Mouse (Mus musculus) lung, postnatal 0 days (tissue): Measurements from ENCODE around the gene Dock7. TPM values are rescaled to one million over a fixed set of nuclear protein-coding genes. Genes with fewer than 3 reads are reported as not detected.

Experiments used
- ATAC-seq: fragments of 200-750 bp; cut with Nextera tagmentation; 2 replicates; pipeline ENCODE4 v1.8.0; 2017; ENCODE audit warnings: moderate library complexity
- DNase-seq: peaks from one replicate; pipeline ENCODE4 v3.0.0-alpha.2; 2016; ENCODE audit warnings: low spot score
- H3K27ac ChIP-seq: fragments of 300-500 bp; sonication (generic); 2 replicates; pipeline ENCODE4 v1.5.1; 2014; ENCODE audit warnings: antibody characterized with exemption, mild to moderate bottlenecking, low read length, mixed read lengths
- H3K27me3 ChIP-seq: fragments of 300-500 bp; sonication (generic); replicated peaks from 2 replicates; pipeline ENCODE4 v1.6.1; 2014; ENCODE audit warnings: low read length, mixed read lengths; ENCODE audit not compliant: insufficient read depth
- H3K36me3 ChIP-seq: fragments of 300-500 bp; sonication (generic); 2 replicates; pipeline ENCODE4 v1.6.1; 2014; ENCODE audit warnings: low read length, mixed read lengths; ENCODE audit not compliant: insufficient read depth
- H3K4me1 ChIP-seq: fragments of 300-500 bp; sonication (generic); 2 replicates; pipeline ENCODE4 v1.6.1; 2014; ENCODE audit warnings: antibody characterized with exemption, low read depth, low read length, mixed read lengths; ENCODE audit not compliant: insufficient read depth
- H3K4me2 ChIP-seq: fragments of 300-500 bp; sonication (generic); replicated peaks from 2 replicates; pipeline ENCODE4 v1.6.1; 2014; ENCODE audit warnings: low read depth, mild to moderate bottlenecking, low read length, moderate library complexity, mixed read lengths
- H3K4me3 ChIP-seq: fragments of 300-500 bp; sonication (generic); 2 replicates; pipeline ENCODE4 v1.5.1; 2014; ENCODE audit warnings: low read depth, low read length
- H3K9ac ChIP-seq: fragments of 300-500 bp; sonication (generic); replicated peaks from 2 replicates; pipeline ENCODE4 v1.6.1; 2014; ENCODE audit warnings: low read depth, mild to moderate bottlenecking
- H3K9me3 ChIP-seq: fragments of 300-500 bp; sonication (generic); 2 replicates; pipeline ENCODE4 v1.6.1; 2016; ENCODE audit warnings: low read length, mixed read lengths
- CTCF ChIP-seq: IDR thresholded peaks from 2 replicates; pipeline ENCODE4 v1.5.1; 2016; ENCODE audit warnings: antibody characterized with exemption, mild to moderate bottlenecking
- EP300 ChIP-seq: IDR thresholded peaks from 2 replicates; pipeline ENCODE4 v1.6.1; 2016; ENCODE audit warnings: antibody characterized with exemption, mild to moderate bottlenecking, control low read depth
- WGBS: fragments of 180-500 bp; shearing (Covaris S2); extraction: QIAGEN DNeasy Blood & Tissue Kit; methylation state at CpG from one replicate; pipeline ENCODE4 v1.1.7; 2014; 5-methylcytosine and 5-hydroxymethylcytosine counted together
- polyA plus RNA-seq: library from polyadenylated mRNA; unstranded; fragments of >200 nt; fragmentation: Nextera tagmentation; extraction: Ambion mirVana; gene quantifications from 2 replicates; pipeline ENCODE4 v1.2.1, GENCODE M21; 2015

Gene Dock7
- polyA plus RNA-seq, 1 experiment from 2014 or later = 20.1 TPM

DNA sequence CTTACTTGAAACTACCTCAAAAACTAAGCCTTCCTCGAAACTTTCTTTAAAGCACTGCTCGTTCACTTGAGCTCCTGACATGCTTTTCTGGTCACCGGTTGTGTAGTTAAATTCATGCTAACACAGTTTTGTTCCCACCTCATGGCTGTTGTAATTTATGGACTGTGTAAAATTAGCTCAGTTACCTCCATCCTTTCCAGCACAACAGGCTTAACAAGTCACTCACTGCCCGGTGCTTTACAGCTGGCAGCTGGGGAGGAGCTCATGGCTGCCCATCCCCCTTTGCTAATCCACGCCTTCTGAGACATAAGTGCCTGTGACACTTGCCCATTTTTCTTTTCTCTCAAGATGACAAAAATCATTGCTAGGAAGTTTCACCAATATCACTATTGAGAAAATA, 56.2 kb downstream of the Dock7 start:
- H3K9me3 ChIP-seq = no peaks in the 10 kb centered on the region
- H3K4me1 ChIP-seq = no peaks in the 10 kb centered on the region
- no peak overlapping the region for H3K4me3 ChIP-seq
- H3K9ac ChIP-seq = no peak overlapping the region
- peaks cover 4% of the 10 kb centered on the region; the same call in 1 of the 2 replicates for H3K36me3 ChIP-seq
- no peak overlapping the region for H3K4me2 ChIP-seq
- peak; percentile 43; the same call in 1 of the 2 replicates for ATAC-seq
- TF ChIP-seq CTCF (no peak), EP300 (no peak)
- no peaks in the 10 kb centered on the region for H3K27me3 ChIP-seq
- no peak overlapping the region for H3K27ac ChIP-seq
- 48% methylated on average over 5 of the region's 5 CpGs for WGBS
- DNase-seq = peak; percentile 10

DNA sequence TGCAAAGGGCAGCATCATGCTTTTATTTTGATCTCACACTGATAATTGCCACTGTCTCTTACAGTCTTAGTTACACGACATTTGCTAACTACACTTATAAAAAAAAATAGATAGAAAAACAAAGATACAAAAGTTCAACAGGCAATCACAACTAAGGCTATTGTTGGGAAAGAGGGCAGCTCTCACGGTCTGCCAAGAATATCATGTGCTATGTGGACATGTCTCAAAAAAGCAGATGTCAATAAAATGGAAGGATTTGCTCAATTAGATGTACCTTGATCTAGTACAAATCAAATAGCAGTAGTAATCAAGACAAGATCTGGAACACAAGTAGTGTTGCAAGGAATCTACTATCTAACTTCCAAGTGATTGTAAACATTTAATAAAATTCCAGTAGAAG, 72.1 kb downstream of the Dock7 start:
- WGBS = 56% methylated on average over 2 of the region's 2 CpGs

DNA sequence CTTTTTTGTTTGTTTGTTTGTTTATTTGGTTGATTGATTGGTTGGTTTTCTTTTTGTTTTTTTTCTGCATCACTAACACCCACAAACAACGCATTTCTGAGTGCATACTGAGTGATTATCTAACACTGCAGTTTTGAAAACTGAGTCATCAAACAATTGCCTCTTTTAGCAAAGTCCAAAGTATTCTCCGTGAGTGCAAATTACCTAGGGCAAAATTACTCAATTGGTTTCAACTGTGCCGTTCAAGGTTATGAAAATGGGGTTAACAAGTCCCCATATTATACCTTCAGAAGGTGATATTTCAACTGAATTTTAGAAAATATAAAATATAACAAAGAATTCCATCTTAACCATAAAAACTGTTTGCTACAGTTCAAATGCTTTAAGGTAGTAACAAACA, 74.2 kb downstream of the Dock7 start:
- no peak overlapping the region for H3K4me3 ChIP-seq
- H3K4me2 ChIP-seq = no peak overlapping the region
- ATAC-seq = no peak
- TF ChIP-seq EP300 (no peak), CTCF (no peak)
- no peak for DNase-seq
- no peaks in the 10 kb centered on the region for H3K4me1 ChIP-seq
- H3K9ac ChIP-seq = no peak overlapping the region
- H3K27me3 ChIP-seq = no peaks in the 10 kb centered on the region
- no peaks in the 10 kb centered on the region for H3K36me3 ChIP-seq
- WGBS = 79% methylated on average over 3 of the region's 3 CpGs
- no peaks in the 10 kb centered on the region for H3K9me3 ChIP-seq
- H3K27ac ChIP-seq = no peak overlapping the region

More for the DNA sequence above, 72.1 kb downstream of the Dock7 start:
- peak; percentile 12 for DNase-seq
- ATAC-seq = no peak
- H3K27me3 ChIP-seq = no peaks in the 10 kb centered on the region
- H3K36me3 ChIP-seq = 0 out of 2 replicates have a peak, but pooled peaks cover 3% of the 10 kb centered on the region
- no peaks in the 10 kb centered on the region for H3K9me3 ChIP-seq
- no peaks in the 10 kb centered on the region for H3K4me1 ChIP-seq
- H3K27ac ChIP-seq = no peak overlapping the region
- H3K4me2 ChIP-seq = no peak overlapping the region
- H3K9ac ChIP-seq = no peak overlapping the region
- no peak overlapping the region for H3K4me3 ChIP-seq
- no peak for TF ChIP-seq CTCF
- TF ChIP-seq EP300 = no peak

DNA sequence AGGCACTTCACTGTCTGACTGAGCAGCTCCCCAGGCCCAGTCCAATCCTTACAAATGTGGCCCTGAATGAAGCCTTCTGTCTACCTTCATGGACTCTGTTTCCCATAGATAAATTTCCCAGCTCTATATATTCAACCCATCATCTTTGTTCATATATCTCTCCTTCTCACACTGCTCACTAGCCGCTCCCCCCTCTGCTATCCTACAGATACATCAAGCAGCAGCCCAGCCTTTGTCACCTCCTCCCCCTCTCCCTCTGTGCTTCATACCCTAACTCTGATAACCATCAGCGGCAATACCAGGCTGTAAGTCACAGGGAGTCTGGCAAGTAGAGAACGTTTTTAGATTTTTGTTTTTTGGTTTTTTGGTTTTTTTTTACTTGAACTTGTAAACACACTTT, 75.9 kb downstream of the Dock7 start:
- no peak overlapping the region for H3K9ac ChIP-seq
- 75% methylated on average over 3 of the region's 3 CpGs for WGBS
- DNase-seq = no peak
- H3K27me3 ChIP-seq = no peaks in the 10 kb centered on the region
- H3K36me3 ChIP-seq = no peaks in the 10 kb centered on the region
- H3K4me1 ChIP-seq = no peaks in the 10 kb centered on the region
- no peak overlapping the region for H3K4me2 ChIP-seq
- H3K9me3 ChIP-seq = no peaks in the 10 kb centered on the region
- H3K27ac ChIP-seq = no peak overlapping the region
- no peak for ATAC-seq
- no peak overlapping the region for H3K4me3 ChIP-seq
- TF ChIP-seq CTCF = no peak
- no peak for TF ChIP-seq EP300

DNA sequence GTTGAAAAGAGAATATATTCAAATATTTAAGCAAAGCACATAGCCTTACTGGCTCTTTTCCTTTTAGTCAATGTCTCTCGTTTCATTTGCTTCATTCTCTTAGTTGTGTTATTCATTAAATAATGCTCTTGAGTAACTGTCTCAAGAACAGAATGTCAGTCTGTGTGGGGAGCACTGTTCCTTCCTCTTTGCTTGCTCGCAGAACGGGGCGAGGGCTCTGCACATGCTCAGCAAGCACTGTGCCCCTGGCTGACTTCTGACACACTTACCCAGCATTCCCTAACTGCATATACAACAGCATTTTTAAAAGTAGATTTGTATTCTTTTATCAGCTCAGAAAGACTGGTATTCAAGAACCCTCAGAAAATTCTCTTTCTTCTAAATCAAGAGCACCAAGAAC, 87.8 kb downstream of the Dock7 start:
- Histone ChIP-seq H3K27ac (no peak overlapping the region), H3K4me1 (no peaks in the 10 kb centered on the region), H3K9me3 (no peaks in the 10 kb centered on the region), H3K9ac (no peak overlapping the region), H3K4me2 (peak overlapping the region; percentile 22), H3K36me3 (no peaks in the 10 kb centered on the region), H3K4me3 (no peak overlapping the region), H3K27me3 (no peaks in the 10 kb centered on the region)
- ATAC-seq (no peak), DNase-seq (peak; percentile 35)
- 54% methylated on average over 4 of the region's 4 CpGs for WGBS
- TF ChIP-seq CTCF (no peak), EP300 (no peak)

DNA sequence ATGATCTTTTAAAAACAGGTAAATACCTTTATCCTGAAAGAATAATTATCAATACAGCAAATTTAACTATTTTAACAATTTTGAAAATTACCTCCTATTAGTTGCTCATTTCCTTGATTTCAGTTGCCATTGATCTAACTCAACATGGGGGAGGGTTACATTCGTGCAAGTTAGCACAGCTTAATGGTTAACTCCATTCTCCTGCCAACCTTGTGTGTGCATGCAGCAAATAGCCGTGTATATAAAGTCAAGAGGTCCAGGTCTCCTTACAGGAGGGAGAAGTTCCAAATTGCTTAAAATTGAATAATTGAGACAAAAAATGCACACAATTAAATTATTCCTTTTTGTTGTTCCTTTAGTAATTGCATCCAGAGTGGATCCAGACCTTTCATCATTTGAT, 90.0 kb downstream of the Dock7 start, which contains the start of gene Angptl3:
TSS of gene Angptl3 (plus strand) at position 269 of the 400 bp plus-strand sequence.
- ATAC-seq (no peak), DNase-seq (peak; percentile 9)
- H3K4me1 ChIP-seq = no peaks in the 10 kb centered on the region
- H3K4me3 ChIP-seq = no peak within 1 kb of the TSS
- no peaks in the 10 kb centered on the region for H3K36me3 ChIP-seq
- WGBS = 65% methylated on average over 2 of the region's 2 CpGs
- H3K9me3 ChIP-seq = no peaks in the 10 kb centered on the region
- no peak within 1 kb of the TSS for H3K27ac ChIP-seq
- H3K9ac ChIP-seq = no peak within 1 kb of the TSS
- TF ChIP-seq EP300 (no peak), CTCF (no peak)
- H3K4me2 ChIP-seq = no peak within 1 kb of the TSS
- H3K27me3 ChIP-seq = no peaks in the 10 kb centered on the region

DNA sequence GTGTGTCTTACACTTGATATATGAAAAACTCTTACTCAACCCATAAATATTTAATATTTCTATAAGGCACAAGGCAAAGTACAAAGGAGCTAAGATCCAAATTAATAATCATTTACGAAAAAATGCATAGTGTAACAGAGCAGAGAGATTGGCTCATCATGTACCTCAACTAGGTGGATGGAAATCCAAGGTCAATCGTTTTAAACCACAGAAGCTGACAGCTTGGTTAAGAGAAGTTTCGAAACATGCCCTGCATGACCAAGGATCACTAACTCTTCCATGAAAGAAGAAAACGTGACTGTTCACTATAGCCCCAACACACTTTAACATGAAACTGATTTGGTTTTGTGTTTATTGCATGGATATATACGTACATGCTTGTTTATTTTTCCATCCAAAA, 92.3 kb downstream of the Dock7 start:
- Histone ChIP-seq H3K27ac (no peak overlapping the region), H3K27me3 (no peaks in the 10 kb centered on the region), H3K4me2 (no peak overlapping the region), H3K4me1 (no peaks in the 10 kb centered on the region), H3K9ac (no peak overlapping the region), H3K9me3 (no peaks in the 10 kb centered on the region), H3K36me3 (no peaks in the 10 kb centered on the region), H3K4me3 (no peak overlapping the region)
- ATAC-seq (no peak), DNase-seq (no peak)
- TF ChIP-seq CTCF (no peak), EP300 (no peak)
- WGBS = 66% methylated on average over 5 of the region's 5 CpGs
